Mouse (Mus musculus) urinary bladder, adult 18-20 months (tissue): ENCODE data around the gene Ntn1.

ENCODE experiments used
- DNase-seq, 2 experiments: peaks; one replicate each; pipeline ENCODE4 v3.0.0; 2022; ENCODE audit warnings: low spot score in 2 of 2, mixed read lengths in 2 of 2

Gene Ntn1

GRCm38 (mm10) chr11:68384131-68384530 lies 16.5 kb downstream of the Ntn1 start:
- no peak for DNase-seq

DNA sequence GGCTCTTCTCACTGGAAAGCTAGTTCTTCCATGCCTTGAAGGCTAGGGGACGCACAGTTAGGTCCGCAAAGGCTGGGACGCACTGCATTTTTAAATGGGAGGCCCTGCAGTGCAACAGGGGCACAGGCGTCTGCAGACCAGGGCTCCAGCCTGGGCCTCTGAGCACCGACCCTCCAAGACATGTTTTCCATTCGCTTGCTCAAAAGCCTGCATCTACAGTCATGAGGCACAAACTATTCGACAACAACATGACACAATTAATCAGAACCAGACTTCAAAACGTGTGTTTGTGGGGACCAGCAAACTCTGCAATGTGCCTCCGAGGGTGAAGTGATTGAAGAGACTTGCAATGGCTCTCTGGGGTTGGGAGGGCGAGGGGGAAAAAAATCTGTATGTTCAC lies 17.1 kb downstream of the Ntn1 start:
- DNase-seq: no peak

GRCm38 (mm10) chr11:68381833-68382232 lies 18.8 kb downstream of the Ntn1 start:
- DNase-seq: no peak

DNA sequence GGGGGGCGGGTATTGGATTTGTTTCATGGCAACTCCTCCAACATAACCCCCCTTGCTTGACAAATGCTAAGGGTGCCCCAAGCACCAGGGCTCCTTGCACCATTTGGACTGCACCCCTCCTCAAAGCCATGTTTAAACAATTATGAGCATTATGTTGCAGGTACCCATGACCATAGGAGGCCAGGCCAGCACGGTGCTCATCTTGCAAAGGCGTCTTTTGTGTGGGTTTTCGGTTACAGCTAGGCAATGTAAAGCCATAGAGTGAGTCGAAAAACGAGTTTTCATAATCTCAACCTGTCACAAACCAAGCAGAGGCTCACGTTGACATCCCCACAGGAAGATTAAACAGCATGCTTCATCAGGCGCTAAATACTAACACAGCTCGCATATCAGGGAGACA lies 19.3 kb downstream of the Ntn1 start:
- DNase-seq: no peak

DNA sequence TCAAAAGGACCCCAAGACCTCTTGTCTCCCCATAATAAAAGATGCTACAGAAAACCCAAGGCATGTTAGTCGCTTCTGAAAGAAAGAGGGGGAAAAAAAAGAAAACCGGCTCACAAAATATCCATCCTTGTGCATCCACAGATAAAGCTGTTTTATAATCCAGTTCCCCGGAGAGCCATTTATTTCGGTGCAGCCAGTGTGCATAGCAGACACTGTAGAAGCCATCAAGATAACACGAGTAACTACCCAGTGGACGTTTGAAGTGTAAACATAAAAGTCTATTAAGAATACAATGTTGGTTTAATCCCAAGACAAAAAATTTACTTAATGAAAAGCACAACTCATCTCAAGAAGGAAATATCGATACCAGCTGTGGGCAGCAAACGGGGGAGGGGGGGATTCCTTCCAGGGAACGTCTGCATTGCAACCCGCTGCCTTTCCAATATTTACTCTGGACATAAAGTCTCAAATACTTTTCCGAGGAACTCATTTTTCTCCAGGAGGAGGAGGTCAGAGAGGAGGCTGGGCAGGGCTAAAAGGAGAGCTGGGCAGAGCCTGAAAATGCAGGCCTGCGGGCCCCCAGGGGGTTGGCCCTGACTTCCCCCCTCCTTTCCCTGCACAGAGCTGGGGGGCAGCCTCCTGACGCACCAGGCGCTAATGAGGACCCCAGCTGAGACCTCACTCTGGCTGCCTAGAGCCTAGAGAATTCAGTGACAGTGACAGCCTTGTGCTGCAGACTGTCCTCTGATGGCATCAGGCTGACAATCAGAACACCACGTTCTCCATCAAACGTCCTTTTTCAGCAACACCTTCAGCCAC lies 21.5 kb downstream of the Ntn1 start:
- DNase-seq: no peak

GRCm38 (mm10) chr11:68378419-68378818 lies 22.2 kb downstream of the Ntn1 start:
- no peak for DNase-seq

DNA sequence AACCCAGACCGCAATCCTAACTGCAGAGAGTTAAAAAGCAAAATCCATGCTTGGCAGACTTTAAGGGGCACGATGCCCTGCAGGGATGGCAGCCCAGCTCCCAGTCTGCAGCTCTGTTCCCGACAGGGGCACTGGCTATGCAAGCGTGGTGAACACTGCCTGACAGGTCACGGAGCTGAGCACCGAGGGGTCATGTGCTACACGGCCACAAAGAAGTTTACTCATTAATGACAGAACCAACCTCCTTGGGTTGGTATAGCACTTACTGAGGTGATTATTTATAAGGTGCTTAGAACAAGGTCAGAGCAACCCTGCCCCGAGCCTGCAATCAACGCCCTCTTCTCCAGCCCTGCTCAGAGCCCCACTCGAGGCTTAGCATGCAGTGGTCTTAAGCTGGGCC lies 27.5 kb downstream of the Ntn1 start:
- DNase-seq: no peak

DNA sequence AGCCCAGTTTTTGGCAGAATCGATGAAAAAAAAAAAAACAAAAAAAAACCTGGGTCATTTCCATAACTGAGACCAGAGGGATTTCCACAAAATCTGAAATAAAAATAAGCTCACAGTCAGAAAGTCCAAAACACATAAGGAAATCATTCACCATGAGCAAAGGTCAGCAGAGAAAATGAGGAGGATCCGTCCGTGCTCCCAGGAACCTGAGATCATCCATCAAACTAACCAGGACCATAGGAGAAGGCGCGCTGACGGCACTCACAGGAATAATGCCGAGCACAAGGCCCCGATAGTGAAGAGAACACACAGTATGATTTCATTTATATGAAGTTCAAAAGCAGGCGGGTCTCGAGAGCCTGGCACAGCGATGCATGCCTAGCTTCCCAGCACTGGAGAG lies 29.0 kb downstream of the Ntn1 start:
- DNase-seq: no peak

DNA sequence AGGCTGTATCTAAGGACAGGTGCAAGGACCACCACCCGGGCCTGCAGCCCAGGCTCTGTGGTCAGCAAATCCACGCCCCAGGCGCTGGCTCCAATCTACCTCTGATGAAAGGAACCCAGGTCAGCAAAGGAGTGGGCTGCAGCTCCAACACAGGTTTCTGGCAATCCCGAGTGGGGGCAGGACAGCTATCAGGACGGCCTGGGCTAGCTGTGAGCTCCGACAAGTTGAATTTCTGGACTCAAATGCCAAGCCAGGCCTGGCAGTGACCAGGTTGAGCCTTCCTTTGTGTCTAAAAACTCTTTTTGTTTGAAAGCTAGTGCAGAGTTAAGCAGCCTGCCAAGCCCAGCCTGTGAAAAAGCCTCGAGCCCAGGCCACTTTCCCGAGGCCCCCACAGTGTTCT lies 43.7 kb downstream of the Ntn1 start:
- DNase-seq: no peak

GRCm38 (mm10) chr11:68355561-68355960 lies 45.1 kb downstream of the Ntn1 start:
- DNase-seq: no peak

DNA sequence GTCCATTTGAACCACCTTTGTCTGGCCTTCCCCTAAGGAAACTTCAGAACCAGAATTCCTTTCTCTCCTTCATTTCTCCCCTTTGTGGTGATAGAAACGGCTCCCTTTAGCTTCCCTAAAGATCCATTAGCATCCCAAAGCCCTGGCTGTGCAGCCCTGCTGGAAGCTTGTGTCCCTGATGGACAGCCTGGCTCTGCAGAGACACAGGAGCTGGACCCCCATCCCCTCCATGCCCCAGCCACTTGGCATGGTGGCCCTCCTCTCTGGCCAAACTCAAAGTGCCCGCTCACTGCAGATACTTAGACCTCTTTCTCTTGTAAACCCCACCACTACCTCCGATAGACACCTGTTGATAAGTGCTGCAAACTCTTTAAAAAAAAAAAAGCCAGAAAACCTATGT lies 45.8 kb downstream of the Ntn1 start:
- no peak for DNase-seq

- DNase-seq: no peak
Observed at GRCm38 (mm10) chr11:68352236-68352635, 48.4 kb downstream of the Ntn1 start.

- DNase-seq: no peak
Observed at GRCm38 (mm10) chr11:68348851-68349250, 51.8 kb downstream of the Ntn1 start.

- DNase-seq: no peak
Observed at GRCm38 (mm10) chr11:68348083-68348482, 52.5 kb downstream of the Ntn1 start.

DNA sequence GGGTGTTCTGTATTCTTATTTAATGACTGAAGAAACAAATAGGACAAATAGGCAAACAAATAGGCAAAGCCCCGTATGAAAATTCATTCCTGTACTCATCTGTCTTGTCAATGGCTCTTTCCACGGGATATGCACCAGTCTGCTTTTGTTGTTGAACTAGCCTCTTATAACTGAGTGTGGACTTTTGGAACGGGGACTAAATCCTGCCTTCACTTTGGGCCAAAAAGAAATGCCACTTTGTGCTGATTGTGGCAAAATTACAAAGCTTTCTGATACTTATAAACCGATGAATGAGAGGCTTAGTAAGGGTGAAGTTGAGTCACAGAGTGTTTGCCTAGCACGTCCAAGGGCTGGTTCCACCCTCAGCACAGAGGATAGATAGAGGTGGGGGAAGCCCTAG lies 53.1 kb downstream of the Ntn1 start:
- DNase-seq: no peak

DNA sequence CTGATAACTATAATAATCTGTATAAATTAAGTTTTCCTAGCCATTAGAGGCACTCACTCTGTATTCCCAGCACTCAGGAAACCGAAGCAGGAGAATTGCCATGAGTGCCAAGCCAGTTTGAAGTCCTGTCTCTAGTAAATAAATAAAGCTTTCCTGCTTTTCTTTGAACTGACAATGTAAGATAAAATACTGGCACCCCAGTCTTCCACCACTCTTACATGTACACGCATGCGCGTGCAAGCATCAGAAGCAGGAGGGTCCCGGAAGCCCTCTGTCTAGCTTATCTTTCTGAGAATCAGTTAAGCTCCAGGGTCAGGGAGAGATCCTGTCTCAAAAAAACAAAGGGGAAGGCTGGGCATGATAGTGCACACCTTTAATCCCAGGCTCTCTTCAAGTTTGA lies 54.5 kb downstream of the Ntn1 start:
- DNase-seq: no peak

DNA sequence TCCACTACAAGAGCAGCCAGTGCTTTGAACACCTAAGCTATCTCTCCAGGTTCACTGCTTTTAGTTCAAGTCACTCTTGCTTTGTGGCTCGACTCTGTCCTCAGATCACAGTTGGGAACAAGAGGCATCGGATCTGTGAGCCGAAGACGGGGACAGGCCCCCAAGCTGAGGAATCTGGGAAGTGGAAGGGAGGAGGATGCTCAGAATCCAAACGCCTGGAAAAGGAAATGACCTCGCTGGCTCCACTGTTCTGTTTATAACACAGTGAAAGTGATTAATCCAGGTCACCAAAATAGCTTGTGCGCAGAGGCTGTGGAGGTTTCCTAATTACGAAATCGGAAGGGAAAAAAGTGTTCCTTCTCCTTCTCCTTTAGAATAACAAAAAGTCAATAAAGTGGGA lies 56.4 kb downstream of the Ntn1 start:
- DNase-seq: no peak

DNA sequence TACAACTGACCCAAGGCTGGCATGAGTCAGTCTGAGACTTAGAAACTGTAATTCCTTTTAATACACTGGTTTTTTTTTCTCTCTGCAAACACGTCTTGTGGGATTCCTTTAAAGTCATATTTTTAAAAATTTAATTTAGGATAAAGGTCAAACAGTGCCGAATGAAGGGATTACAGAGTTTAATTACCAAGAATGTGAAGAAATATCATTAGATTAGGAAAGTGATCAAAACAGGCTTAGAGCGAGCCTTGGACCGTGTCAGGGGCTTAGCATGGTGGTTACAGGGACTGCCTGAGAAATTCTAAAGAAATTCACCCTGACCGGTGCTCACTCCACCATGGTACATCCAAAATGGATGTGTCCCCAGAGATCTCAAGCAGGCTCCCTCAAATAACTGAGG lies 57.9 kb downstream of the Ntn1 start:
- no peak for DNase-seq

DNA sequence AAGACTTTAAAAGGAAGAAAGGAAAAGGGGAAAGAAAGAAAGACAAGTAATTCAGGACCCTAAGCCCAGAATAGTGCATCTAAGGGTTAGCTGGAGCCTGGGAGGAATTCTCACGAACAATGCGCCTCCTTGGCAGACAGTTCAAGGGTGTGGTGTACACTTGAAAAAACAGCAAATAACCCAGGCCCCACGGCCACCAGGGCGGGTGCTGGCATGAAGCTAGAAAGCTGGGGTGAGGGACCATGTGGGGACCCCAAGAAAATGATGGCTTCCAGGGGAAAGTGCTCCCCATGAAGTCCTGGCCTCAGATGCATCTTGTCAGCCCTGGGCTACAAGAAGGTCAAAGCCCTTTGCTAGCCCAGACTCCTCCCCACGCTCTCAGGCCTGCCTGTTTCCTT lies 58.6 kb downstream of the Ntn1 start:
- peak; percentile 13 to 48 for DNase-seq

DNA sequence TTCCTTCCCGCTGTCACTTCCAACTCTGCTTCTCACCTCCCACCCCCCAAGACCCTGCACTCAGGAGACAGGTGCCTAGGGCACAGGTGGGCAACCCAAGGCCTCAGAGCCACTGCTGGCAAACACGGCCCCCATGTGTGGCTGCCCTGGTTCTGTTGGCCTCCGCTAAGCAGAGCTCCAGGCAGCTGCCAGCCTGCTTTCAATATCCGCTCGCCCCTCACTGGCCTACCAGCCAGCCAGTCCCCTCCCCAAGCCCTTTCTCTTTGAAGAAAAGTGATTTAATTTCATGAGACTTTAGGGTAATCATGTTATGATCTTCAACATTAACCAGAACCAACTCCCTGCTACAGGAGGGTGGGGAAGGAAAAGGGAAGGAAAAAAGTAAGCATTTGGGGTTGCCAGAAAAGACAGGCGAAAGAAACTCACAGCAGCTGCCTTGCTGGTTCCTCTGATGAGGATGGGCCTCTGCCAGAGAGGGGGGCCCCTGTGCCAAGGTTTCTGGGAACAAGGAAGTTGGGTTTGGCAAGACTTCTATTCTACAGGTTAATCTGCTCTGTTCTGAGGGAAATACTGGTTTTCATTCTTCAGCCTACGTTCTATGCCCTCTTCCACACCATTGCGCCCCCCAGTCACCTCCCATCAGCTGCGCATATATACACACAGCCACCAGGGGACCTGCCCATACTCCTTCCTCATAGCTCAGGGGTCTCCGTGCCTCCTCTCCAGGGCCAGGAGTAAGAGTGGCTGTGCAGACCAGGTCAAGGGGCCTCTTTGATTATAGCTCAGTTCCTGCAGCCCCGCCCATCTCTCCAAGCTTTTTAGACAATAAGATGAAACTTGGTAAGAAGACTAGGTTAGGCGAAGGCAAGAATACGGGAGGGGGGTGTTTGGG lies 59.3 kb downstream of the Ntn1 start:
- DNase-seq: no peak

DNA sequence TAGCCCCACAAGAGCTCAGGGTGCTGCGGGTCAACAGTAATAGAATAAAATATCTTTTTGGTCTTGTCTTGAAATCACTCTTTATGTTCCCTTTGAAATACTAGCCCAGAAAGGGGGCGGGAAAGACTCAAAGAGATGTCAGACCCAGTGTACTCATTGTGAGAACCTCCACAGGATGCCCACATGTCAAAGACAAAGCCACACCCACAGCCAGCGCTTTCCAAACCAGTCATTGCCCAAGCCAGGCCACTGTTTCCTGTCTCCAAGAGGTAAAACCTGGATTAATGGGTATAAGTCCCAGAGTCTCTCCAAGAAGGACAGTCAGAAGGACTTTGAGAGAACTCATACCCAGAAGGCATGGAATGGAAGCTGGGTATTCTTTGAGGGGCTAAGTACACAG lies 60.3 kb downstream of the Ntn1 start:
- DNase-seq: no peak

GRCm38 (mm10) chr11:68339856-68340255 lies 60.8 kb downstream of the Ntn1 start:
- DNase-seq: no peak

- DNase-seq: no peak
Observed at GRCm38 (mm10) chr11:68339331-68339730, 61.3 kb downstream of the Ntn1 start.
